Mouse (Mus musculus): ENCODE data around the gene Thy1.
A peak's percentile ranks its signal among the peaks of the same experiment; 100 is the strongest.

DNA sequence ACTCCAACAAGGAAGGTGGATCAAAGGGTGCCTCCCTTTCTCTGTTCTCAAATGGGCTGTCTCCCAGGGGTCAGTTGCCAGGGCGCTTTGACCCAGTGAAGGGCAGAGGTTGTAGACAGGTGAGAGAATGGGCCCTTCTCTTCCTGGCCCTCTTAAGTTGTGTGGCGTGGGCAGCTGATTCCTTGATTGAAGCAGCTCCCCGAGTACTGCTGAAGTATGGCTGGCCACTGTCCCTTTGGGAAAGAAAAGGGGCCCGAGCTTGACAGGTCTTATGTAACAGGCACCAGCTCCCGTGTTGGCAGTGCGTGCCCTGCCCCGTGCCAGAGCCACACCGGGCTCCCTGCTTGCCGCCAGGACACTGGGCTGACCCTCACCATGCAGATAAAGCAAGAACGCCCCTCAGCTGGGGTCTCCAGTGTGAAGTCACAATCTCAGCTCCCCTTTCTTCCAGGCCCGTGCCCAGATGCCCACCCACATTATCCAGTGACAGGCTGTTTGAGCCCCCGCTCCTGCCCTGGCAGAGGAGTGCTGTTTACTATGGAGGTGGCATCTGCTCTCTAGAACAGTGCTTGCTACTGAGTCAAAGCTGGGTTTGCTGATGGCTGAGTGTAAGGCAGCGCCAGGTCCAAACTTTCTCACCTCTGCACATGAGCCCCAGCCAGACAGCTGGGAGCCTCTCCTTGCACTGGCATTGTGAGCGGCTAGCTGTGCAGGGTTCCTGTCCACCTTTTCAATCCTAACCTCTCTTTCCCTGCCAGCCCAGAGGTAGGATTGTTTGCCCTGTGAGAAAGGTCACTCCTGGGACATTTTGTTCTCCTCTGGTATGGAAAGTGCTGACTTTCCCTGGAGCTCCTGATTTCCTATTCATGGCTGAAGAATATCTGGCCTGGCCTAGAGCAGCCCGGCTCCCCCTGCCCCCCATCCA is 42.8 kb downstream of the Thy1 start:
- no peak for TF ChIP-seq CTCF (IDR thresholded peaks at IDR 0.05)
- TF ChIP-seq POLR2A (IDR thresholded peaks at IDR 0.05; ENCODE audit: insufficient read depth, low read depth, low read length): peak; percentile 77
- TF ChIP-seq EP300 (IDR thresholded peaks at IDR 0.05; ENCODE audit: insufficient read depth, low read depth, low read length): peak; percentile 34; the same call in 1 of the 2 replicates
